Mouse (Mus musculus) small intestine, adult 2 months (tissue): ENCODE measurements at regions not wholly inside any gene's neighbourhood (a gene's known extent, or its start where the extent isn't known, plus 50 kb on each side); places are given as distances from the start of the nearest gene placed in this dataset.
A peak's percentile ranks its signal among the peaks of the same experiment; 100 is the strongest.
"Not testable (repeated sequence)": the region's sequence is repeated elsewhere in the genome, so short reads cannot be mapped to it uniquely, and the experiment has no call there.

Source experiments
- H3K27ac ChIP-seq: fragments of 200-500 bp; 2 replicates; pipeline ENCODE4 v1.5.1; 2012; ENCODE audit warnings: low read depth, low read length, control low read depth, inconsistent platforms; ENCODE audit not compliant: insufficient read depth
- H3K27me3 ChIP-seq: fragments of 200-500 bp; 2 replicates; pipeline ENCODE4 v1.6.1; 2012; ENCODE audit warnings: mild to moderate bottlenecking, moderate library complexity, low read length, inconsistent platforms; ENCODE audit not compliant: control insufficient read depth, insufficient read depth
- H3K36me3 ChIP-seq: fragments of 200-500 bp; 2 replicates; pipeline ENCODE4 v1.6.1; 2012; ENCODE audit warnings: mild to moderate bottlenecking, low read length, control low read depth, inconsistent platforms; ENCODE audit not compliant: control insufficient read depth, insufficient read depth
- H3K4me1 ChIP-seq: fragments of 200-500 bp; 2 replicates; pipeline ENCODE4 v1.6.1; 2012; ENCODE audit warnings: low read length, inconsistent platforms, mixed read lengths; ENCODE audit not compliant: control insufficient read depth, insufficient read depth, insufficient read length
- H3K4me3 ChIP-seq: fragments of 200-500 bp; 2 replicates; pipeline ENCODE4 v1.5.1; 2012; ENCODE audit warnings: low read depth, mild to moderate bottlenecking, control low read depth, inconsistent platforms, low read length, moderate library complexity
- CTCF ChIP-seq: fragments of 200-500 bp; IDR thresholded peaks from 2 replicates; pipeline ENCODE4 v1.5.1; 2012; ENCODE audit warnings: low read depth, mild to moderate bottlenecking, control low read depth, inconsistent platforms, low read length, moderate library complexity, mixed read lengths; ENCODE audit not compliant: insufficient replicate concordance, insufficient read length; ENCODE audit errors: extremely low read depth
- POLR2A ChIP-seq: fragments of 200-500 bp; IDR thresholded peaks from 2 replicates; pipeline ENCODE4 v1.6.1; 2012; ENCODE audit warnings: low read depth, mild to moderate bottlenecking, control low read depth, inconsistent platforms, low read length, moderate library complexity
- WGBS: fragments of 180-500 bp; shearing (Covaris S2); methylation state at CpG from one replicate; pipeline ENCODE4 v1.1.7; 2018; 5-methylcytosine and 5-hydroxymethylcytosine counted together

DNA sequence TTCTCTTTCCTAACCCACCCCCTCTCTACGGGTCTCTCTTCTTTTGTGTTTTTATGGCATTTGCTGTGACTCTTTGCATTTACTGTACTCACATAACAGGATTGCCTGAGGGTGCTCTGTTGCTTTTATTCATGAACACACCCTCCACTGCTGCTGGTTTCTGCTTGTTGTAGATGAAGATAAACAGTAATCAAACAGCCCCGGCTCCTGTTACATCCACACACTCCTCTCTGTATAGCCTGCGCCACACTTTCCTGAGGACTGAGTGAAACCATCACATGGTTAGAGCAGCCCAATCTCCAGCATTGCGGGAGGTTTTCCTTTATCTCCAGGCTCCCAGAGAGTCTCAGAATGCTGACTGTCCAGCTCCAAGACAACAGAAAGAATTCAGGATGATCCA, 296.0 kb upstream of the Cdh4 start:
- Histone ChIP-seq H3K27ac (no peak overlapping the region), H3K4me3 (no peak overlapping the region), H3K27me3 (no peaks in the 10 kb centered on the region), H3K36me3 (no peaks in the 10 kb centered on the region), H3K4me1 (no peaks in the 10 kb centered on the region; the same call in 1 of the 2 replicates)
- WGBS, result 59% methylated on average over 4 of the region's 4 CpGs
- TF ChIP-seq CTCF, result no peak
- TF ChIP-seq POLR2A, result no peak

DNA sequence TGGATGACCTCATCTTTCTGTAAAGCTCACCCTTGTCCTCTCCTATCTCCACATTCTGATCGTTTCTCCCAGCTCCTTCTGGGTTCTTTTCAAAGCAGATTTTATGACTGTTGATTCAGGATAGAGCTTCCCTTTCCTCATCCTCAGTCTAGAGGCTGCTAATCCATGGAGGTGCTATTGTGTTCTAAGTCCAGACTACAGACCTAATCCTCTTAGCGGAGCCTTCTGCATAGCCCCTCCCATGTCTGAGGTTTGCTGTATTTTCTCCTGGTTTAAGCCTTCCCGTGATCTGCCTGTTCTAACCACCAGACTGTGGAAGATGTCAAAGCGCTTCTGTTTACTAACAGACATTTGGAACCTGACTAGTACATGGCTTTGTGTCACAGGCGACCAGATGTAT, 294.0 kb upstream of the Cdh4 start:
- H3K27ac ChIP-seq, result no peak overlapping the region
- no peaks in the 10 kb centered on the region for H3K36me3 ChIP-seq
- H3K4me3 ChIP-seq, result no peak overlapping the region
- H3K27me3 ChIP-seq, result no peaks in the 10 kb centered on the region
- H3K4me1 ChIP-seq, result no peaks in the 10 kb centered on the region; the same call in 1 of the 2 replicates
- TF ChIP-seq POLR2A (no peak), CTCF (no peak)
- 35% methylated on average over 5 of the region's 5 CpGs for WGBS

GRCm38 (mm10) chr2:179148667-179149066, 293.6 kb upstream of the Cdh4 start:
- no peak overlapping the region for H3K27ac ChIP-seq
- no peaks in the 10 kb centered on the region for H3K27me3 ChIP-seq
- H3K36me3 ChIP-seq, result no peaks in the 10 kb centered on the region
- TF ChIP-seq POLR2A (no peak), CTCF (no peak)
- 54% methylated on average over 4 of the region's 4 CpGs for WGBS
- H3K4me3 ChIP-seq, result no peak overlapping the region
- H3K4me1 ChIP-seq, result no peaks in the 10 kb centered on the region; the same call in 1 of the 2 replicates

DNA sequence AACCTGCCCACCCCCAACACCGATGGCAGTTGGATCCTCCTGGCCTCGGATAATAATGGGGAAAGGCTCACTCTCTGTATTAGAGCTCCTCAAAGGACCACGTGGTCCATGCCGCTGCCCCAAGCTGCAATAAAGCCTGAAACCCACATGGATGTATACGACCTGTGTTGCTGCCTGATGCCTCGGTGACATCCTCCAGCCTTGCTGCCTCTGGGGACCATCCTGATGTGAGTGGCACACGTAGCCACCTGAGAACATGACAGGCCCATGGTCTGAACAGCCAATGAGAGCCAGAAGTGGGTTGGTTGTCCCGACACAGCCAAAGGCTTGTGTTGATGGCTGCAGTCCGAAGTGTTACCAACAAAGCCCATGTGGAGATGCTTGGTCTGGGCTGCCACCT, 283.4 kb upstream of the Cdh4 start:
- H3K27ac ChIP-seq, result no peak overlapping the region
- no peaks in the 10 kb centered on the region for H3K4me1 ChIP-seq
- H3K4me3 ChIP-seq, result no peak overlapping the region
- WGBS, result 87% methylated on average over 9 of the region's 9 CpGs
- no peaks in the 10 kb centered on the region for H3K36me3 ChIP-seq
- TF ChIP-seq POLR2A, result no peak
- no peak for TF ChIP-seq CTCF
- H3K27me3 ChIP-seq, result no peaks in the 10 kb centered on the region

DNA sequence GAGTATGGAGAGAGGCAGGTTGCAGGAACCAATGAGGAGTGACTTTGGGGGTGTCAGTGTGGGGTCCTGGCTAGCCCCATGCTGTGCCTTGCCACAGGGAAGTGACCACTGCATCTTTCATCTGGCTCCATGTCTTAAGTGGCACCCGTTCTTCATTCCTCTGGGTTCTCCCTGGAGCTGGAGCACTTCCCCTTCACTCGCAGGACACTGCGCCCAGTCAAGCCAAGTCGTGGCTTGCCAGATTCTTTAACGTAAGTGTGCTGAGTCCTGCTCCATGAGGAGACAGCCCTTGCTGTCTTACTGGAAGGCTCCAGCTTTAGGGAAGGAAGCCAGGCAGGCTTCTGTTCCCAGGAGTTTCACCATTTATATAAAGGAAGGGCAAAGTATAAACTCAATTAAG, 279.1 kb upstream of the Cdh4 start:
- no peak for TF ChIP-seq POLR2A
- TF ChIP-seq CTCF, result no peak
- Histone ChIP-seq H3K27ac (no peak overlapping the region), H3K36me3 (no peaks in the 10 kb centered on the region), H3K4me3 (no peak overlapping the region), H3K4me1 (peaks cover 6% of the 10 kb centered on the region; the same call in 1 of the 2 replicates), H3K27me3 (no peaks in the 10 kb centered on the region)
- WGBS, result 77% methylated on average over 5 of the region's 5 CpGs

- TF ChIP-seq POLR2A (no peak), CTCF (no peak)
- H3K27ac ChIP-seq, result peak overlapping the region; percentile 98
- H3K36me3 ChIP-seq, result no peaks in the 10 kb centered on the region
- H3K4me3 ChIP-seq, result no peak overlapping the region; the same call in 1 of the 2 replicates
- H3K27me3 ChIP-seq, result no peaks in the 10 kb centered on the region
- H3K4me1 ChIP-seq, result peaks cover 21% of the 10 kb centered on the region; the same call in 1 of the 2 replicates
- 16% methylated on average over 6 of the region's 6 CpGs for WGBS
Observed at GRCm38 (mm10) chr2:179170157-179170556, 272.1 kb upstream of the Cdh4 start.

- Histone ChIP-seq H3K36me3 (no peaks in the 10 kb centered on the region), H3K4me1 (peaks cover 21% of the 10 kb centered on the region; the same call in 1 of the 2 replicates), H3K27ac (peak overlapping the region; percentile 98), H3K4me3 (peak overlapping the region; percentile 23; the same call in 1 of the 2 replicates), H3K27me3 (no peaks in the 10 kb centered on the region)
- WGBS, result 21% methylated on average over 3 of the region's 3 CpGs
- TF ChIP-seq POLR2A, result no peak
Observed at GRCm38 (mm10) chr2:179170608-179171007, 271.6 kb upstream of the Cdh4 start.

DNA sequence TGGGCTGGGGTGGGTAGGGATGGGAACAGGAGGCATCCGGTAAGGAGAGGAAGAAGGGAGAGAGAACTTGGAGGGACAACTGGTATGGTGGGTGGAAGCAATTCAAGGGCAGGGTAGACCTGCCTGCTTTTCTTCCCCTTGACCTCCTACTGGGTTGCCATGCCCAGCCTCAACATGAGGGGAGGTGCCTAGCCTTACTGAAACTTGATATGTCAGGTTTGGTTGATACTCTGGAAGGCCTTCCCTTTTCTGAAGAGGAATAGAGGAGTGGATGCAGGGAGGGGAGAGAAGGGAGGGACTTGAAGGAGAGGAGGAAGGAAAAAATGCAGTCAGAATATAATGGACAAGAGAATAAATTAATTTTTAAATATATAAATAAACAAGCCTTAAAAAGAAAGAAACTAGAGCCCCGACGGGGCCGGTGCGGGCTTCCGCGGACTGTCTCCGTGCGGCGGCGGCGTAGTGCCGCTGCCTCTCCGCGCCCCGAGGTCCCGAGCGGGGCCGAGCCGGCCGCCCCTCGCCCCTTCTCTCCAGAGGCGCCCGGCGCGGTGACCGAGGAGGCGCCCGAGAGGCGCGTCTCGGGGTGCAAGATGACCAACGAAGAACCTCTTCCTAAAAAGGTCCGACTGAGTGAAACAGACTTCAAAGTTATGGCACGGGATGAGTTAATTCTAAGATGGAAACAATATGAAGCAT, 265.2 kb upstream of the Cdh4 start:
- not testable (repeated sequence) for H3K4me1 ChIP-seq, H3K27ac ChIP-seq, H3K27me3 ChIP-seq, H3K4me3 ChIP-seq, H3K36me3 ChIP-seq
- whole genome bisulfite sequencing, result 4% methylated on average over 35 of the region's 35 CpGs
